Mouse (Mus musculus) megakaryocyte, adult 5-6 weeks (primary cell): ENCODE data around the gene Yeats4. TPM values are rescaled to one million over a fixed set of nuclear protein-coding genes. Genes with fewer than 3 reads are reported as not detected.
A peak's percentile ranks its signal among the peaks of the same experiment; 100 is the strongest.
"Not testable (repeated sequence)": the region's sequence is repeated elsewhere in the genome, so short reads cannot be mapped to it uniquely, and the experiment has no call there.

ENCODE experiments used
- ATAC-seq: 2 replicates; pipeline ENCODE4 v1.8.0; 2016; ENCODE audit warnings: mild to moderate bottlenecking, inconsistent platforms; ENCODE audit not compliant: poor library complexity, severe bottlenecking
- total RNA-seq, 2 experiments: library from RNA; stranded (forward) in 1 of 2; stranded (reverse) in 1 of 2; fragments of 153-499, 151-499 nt in 1 of 2; fragments of 221-1000, 200-1000 nt in 1 of 2; gene quantifications; 2 replicates each; pipeline versions ENCODE4 v1.2.3 to v1.2.4; 2015 to 2017

Yeats4 gene
- 73.3 and 84.2 TPM in 2 replicates for total RNA-seq (2015)
- 96.5 and 100 TPM in 2 replicates for total RNA-seq (2017)

GRCm38 (mm10) chr10:117224102-117224990, at the start of gene Yeats4:
Gene Yeats4 (minus strand): TSS chr10:117224507.
- ATAC-seq = peak; percentile 93

DNA sequence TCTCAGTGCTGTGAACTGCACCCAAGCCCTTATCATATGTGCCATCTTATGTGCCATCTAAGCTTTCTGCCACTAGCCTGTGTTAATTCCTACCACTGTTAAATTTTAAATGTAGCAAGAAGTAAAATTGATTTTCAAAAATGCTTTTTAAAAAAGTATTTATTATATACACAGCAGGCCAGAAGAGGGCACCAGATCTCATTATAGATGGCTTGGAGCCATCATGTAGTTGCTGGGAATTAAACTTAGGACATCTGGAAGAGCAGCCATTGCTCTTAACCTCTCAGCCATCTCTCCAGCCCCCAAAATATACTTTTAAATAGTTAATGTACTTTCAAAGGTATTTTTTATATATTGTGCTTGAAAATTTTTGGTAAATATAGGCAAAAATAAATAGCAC, 47.7 kb upstream of the Yeats4 start:
- no peak for ATAC-seq

DNA sequence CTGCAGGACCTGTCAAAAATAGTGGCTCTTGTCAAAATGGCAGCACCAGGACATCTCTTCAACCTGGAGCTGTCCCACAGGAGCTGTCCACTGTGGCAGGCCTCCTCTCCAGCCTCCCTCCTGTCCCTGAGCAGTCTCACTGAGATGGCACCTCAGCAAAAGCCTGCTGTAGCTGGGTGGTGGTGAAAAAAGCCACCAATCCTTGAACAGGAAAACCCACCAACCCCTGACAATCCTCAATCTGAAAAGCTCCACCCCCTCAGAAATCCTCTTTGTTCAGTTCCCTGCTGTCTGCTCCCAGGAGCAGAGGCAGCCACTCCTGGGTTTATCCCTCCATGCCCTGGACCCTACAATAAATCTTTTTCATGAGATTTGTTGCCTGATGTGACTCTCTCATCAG, 35.6 kb upstream of the Yeats4 start:
- no peak for ATAC-seq

DNA sequence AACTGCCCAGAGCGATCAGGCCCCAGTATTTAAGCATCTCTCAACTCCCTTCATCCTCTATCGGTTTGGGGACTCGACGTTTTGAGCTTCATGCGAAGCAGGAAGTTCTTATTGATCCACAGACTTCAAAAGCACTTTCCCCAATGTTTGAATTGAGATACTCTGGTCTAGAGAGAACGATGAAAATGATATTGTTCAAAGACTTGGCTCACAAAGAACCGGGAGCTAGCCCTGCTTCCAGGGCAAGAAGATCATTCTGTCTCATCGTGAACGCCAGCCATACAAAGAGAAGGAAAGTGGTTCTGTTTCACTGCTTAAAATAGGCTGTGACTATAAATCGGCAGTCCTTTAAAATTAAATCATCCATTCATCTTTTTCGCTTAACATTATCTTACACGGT, 14.3 kb upstream of the Yeats4 start, which contains the start of gene 9530003J23Rik:
Gene 9530003J23Rik (minus strand): TSS at position 101 of the 400 bp plus-strand sequence.
- no peak for ATAC-seq

- ATAC-seq = no peak
Observed at GRCm38 (mm10) chr10:117235866-117236265, 11.6 kb upstream of the Yeats4 start.

GRCm38 (mm10) chr10:117234825-117235224, 10.5 kb upstream of the Yeats4 start:
- ATAC-seq = no peak

- no peak for ATAC-seq
Observed at GRCm38 (mm10) chr10:117229826-117230225, 5.5 kb upstream of the Yeats4 start.

GRCm38 (mm10) chr10:117226002-117226401, 1.7 kb upstream of the Yeats4 start:
- no peak for ATAC-seq

DNA sequence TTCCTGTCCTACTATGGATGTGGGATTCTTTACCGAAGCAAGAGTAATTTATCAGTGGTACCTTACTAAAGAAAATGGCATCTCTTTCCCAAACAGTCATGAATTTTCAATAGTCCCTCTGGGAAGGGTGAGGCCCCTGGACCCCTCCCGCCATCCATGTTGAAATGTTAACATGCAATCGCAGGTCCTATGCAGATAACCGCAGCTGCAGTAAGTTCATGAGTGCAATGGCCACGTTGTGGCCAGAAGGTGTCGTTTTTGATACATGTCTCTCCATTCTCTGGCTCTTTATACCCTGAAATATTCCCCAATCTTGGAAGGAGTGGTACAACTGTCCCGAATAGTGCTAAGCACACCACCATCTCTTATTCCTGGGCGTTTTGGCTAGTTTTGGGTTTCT, 787 bp upstream of the Yeats4 start:
- no peak for ATAC-seq

GRCm38 (mm10) chr10:117223758-117224101, 577 bp downstream of the Yeats4 start:
- no peak for ATAC-seq

- no peak for ATAC-seq
Observed at GRCm38 (mm10) chr10:117222821-117223220, 1.5 kb downstream of the Yeats4 start.

DNA sequence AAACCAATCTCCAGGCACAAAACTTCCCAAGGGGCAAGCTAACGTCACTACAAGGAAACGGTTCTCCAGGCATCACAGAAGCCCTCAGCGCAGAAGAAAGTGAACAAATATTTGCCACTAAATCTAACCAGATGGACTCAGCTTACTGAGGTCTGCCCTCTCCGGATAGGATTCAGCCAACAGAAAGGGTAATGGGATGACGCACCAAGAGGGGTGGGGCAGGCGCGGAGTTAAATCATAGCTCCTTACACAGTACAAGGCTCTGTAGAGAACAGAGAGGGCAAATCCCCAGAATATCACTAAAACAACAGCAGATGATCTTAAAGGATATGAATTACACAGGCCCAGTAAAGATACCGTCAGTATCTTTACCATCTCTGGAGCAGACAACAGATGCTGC, 6.0 kb downstream of the Yeats4 start:
- ATAC-seq = no peak

DNA sequence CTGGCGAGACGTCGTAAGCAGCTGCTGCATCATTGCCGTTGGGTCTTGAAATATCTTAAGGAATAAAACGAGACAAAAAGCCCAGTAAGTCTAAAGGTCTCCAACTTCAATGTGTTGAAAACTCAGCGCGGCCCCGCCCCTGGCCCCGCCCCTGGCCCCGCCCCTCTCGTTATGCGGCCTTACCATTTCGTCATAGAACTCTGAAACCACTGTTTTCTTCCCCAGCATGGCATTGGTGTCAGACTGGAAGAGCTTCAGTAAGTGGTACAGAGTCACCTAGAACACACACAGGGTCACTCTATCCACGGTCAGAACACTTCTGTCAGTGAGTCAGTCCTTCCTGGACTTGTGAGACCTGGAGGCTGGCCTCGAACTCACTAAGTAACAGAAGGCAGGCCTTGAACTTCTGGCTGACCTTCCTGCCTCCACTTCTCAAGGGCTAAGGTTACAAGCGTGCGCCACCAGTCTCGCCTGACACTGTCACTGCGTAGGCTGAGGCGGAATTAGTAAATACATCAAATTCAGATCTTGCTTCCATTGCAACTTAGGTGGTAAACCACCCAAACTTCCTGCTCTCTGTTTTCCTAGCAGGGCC, 7.0 kb downstream of the Yeats4 start:
- peak; percentile 20 for ATAC-seq

- ATAC-seq = peak; percentile 57
Observed at GRCm38 (mm10) chr10:117216793-117217192, 7.5 kb downstream of the Yeats4 start.

DNA sequence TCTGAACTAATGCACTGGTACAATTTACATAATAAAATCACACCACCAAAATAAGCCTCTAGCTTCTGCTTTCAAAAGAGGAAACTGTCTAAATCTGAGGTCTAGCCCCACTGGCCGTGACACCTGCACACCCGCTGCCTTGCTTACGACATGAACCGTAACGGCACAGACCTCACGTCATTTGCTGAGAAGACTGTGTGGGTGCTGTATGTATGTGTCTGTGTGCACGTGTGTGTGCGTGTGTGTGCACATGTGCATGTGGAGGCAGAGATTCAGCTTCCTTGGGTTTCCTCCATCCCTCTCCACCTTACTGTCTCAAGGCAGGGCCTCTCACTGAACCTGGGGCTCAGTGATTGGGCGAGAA, 8.2 kb downstream of the Yeats4 start:
- peak; percentile 86 for ATAC-seq

DNA sequence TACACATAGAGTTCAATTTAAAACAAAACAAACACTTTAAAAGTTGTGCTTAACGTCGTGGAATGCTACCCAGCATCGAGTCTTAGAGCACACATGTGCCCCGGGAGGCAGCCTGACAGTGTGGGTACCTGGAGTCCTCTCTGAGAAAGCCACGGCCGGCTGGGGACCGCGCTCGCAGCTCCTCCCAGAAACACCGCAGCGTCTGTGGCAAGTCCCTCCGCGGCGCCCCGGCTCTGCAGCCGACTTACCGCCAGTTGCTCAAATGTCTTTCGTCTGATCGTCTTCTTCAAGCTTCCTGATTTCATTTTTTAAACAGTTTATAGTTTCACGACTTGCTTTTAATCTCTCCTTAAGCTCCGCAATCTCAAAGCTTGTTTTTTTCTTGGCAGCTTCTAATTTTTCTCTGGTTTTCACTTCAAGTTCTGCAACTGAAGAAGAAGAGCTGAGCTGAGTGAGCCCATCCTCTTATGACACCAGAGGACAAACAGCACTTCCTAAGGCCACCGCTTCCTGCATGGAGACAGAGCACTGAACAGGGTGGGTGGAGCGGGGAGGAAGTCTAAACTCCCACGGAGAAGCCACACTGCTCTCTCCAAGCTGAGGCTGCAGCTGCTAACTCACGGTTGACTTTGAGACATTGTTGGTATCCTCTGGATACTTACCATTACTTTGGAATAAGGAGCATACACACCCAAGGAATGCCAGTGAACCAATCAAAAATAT, 8.7 kb downstream of the Yeats4 start:
- ATAC-seq = peak; percentile 80

GRCm38 (mm10) chr10:117211023-117211422, 13.3 kb downstream of the Yeats4 start:
- ATAC-seq = no peak

DNA sequence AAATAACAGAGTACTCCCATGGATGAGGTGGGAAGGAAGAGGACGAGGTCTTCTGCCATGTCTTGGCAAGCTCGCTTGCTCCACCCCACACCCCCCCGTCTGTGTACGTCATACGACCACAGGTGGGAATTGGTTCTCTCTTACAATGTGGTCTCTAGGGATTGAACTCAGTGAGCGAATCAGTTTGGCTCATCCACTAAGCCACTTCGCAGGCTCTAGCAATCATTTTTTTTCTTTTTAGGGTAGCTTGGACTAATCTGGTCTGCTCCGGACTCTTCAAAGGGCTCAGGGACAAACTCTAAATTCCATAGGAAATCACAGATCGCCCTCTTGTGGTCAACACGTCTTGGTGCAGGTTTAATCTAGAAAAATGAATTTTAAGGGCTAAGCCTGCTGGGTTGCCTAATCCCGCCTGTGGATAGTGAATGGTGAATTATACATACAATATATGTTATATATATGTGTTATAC, 14.8 kb downstream of the Yeats4 start:
- ATAC-seq = peak; percentile 94

DNA sequence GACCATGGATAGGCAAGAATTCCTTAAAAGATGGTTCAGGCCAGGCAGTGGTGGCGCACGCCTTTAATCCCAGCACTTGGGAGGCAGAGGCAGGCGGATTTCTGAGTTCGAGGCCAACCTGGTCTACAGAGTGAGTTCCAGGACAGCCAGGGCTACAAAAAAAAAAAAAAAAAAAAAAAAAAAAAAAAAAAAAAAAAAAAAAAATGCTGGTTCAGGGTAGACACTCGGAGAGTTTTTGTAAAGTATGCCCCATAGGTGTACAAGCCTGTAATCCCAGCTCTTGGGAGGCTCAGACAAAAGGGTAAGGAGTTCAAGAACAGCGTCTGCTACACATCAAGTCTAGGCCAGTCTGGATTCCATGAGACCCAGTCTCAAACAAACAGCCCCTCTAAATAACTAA, 15.5 kb downstream of the Yeats4 start:
- not testable (repeated sequence) for ATAC-seq

GRCm38 (mm10) chr10:117208221-117208620, 16.1 kb downstream of the Yeats4 start:
- no peak for ATAC-seq

GRCm38 (mm10) chr10:117206070-117206469, 18.2 kb downstream of the Yeats4 start:
- ATAC-seq = no peak
